Mouse (Mus musculus) thymus, adult 2 months (tissue): ENCODE measurements around the gene Arhgap42.

Experiments
- CTCF ChIP-seq: fragments of 200-500 bp; IDR thresholded peaks from 2 replicates; pipeline ENCODE4 v1.5.1; 2012; ENCODE audit warnings: mild to moderate bottlenecking, control low read depth, low read length, moderate library complexity, borderline replicate concordance; ENCODE audit not compliant: control insufficient read depth, poor library complexity, insufficient read depth; ENCODE audit errors: extremely low read depth
- POLR2A ChIP-seq: fragments of 200-500 bp; IDR thresholded peaks from 2 replicates; pipeline ENCODE4 v1.6.1; 2012; ENCODE audit warnings: mild to moderate bottlenecking, low read length, control low read depth, moderate library complexity; ENCODE audit not compliant: control insufficient read depth, poor library complexity, insufficient read depth; ENCODE audit errors: extremely low read depth

DNA sequence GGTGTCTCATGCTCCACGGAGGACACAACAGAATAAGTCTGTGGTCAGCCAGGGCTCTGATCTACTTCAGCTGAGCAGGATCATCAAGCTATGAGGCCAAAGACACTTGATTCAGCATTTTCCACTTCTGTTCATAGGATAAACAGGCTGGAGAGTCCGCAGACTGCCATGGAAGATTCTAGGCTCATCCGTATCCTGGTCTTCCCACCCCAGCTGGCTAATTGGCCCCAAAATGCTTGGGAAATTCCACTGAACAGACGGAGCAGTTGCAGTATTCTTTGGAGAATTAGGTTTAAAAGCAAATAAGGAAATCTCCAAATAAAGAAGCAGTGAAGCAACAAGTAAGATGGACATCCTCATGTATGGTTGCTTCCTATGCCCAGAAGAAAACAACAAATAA lies 126.0 kb downstream of the Arhgap42 start:
- no peak for TF ChIP-seq CTCF
- TF ChIP-seq POLR2A: no peak
